Mouse (Mus musculus): ENCODE results near the gene Kif18b.

Gene Kif18b

DNA sequence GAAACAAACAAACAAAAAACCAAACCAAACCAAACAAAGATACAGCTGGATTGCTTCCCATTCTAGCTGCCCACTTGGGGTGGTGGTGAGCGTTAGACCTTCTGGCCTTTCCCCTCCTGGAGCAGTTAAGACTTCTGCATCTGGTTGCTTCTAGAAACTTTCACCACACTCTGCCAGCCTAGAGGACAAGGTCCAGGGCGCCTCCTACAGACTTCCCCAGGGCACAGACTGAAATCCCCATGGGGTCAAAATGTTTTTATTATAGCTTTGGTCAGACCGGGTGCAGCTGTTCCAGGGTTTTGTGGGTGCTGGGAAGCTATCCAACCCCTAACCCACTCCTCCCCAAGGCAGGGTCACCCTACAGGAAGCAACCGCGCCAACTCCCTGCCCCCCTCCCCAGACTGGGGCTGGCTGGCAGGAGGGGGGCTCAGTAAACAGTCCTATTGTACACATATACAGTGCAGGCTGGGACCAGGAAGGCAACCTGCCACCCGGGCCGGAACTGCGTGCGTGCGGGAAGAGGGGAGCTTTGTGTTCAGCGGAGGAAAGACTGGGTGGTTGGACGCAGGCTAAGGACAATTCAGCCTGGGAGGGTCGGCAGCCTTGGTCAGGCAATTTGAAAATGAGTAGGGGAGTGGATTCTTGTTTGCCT is 14.2 kb upstream of the Kif18b start:
- DNase-seq (ENCODE audit: low spot score in 2 of 2): no peak

DNA sequence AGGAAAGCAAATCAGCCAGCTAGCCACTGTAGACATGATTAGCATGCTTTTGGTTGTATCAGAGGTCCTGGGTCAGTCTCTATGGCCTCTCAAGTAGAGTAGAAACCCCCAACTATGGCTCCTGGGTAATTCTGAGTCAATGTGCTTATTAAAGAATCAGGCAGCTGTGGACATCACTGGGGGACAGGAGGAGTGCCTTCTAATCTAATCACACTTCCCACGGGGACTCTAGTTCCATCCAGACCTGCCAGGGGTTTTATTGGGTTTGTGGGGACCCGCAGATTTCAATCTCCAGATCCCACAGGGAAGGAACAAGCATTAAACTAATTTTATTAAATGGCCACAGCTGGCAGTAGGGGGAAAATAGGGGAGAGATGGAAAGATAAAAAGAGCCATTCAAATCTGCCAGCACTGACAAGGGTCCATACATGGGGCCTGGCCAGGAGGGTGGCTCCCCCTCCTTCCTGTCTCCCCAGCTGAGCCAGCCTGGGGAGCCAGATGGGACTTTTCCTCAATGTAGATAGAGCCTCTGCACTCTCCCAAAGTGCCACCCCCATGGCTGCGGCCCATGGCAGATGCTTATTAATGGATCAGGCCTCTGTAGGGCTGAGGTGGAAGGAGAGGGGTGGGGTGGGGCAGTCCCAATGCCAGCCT is 12.7 kb upstream of the Kif18b start:
- DNase-seq (ENCODE audit: low spot score in 2 of 2): no peak

DNA sequence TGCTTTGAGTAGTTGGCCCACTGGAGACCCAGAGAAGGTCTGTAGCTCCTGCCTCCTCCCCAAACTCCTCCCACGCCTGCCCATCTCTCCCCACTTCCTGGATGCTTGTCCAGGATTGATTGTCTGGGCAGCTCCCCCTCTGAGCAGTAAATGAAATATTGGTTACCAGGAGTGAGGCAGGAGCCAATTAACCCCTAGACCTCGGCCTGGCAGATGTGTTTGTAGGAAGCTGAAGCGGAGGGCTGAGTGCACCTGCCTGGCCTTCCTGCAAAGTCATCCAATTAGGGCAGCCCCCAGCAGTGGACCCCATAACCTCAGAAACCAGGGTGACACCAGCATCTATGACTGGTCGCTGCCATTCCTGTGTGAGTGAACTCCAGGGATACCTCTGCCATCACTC is 11.3 kb upstream of the Kif18b start:
- DNase-seq (ENCODE audit: low spot score in 2 of 2): no peak

DNA sequence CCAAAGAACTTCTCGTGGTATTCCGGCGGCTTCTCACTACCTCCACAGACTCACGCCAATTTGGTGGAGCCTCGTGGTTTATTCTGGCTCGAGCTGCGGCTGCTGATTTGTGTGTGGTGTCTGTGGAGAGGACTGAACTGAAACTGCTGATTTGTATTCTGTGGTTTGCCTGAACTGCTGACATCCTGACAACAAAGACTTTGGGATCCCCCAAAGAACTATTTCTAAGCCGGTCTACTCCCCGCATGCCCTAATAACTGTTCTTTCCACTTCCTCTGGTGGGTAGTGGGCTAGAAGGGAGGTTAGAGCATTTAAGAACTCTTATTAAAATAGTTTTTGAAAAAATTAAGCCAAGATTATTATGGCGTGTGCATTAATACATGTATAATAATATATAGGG is 5.7 kb upstream of the Kif18b start:
- DNase-seq (ENCODE audit: low spot score in 2 of 2): no peak

GRCm38 (mm10) chr11:102925351-102925717 is 410 bp upstream of the Kif18b start:
- DNase-seq (ENCODE audit: low spot score in 2 of 2): peak in 1 of 2 experiments; percentile 83

DNA sequence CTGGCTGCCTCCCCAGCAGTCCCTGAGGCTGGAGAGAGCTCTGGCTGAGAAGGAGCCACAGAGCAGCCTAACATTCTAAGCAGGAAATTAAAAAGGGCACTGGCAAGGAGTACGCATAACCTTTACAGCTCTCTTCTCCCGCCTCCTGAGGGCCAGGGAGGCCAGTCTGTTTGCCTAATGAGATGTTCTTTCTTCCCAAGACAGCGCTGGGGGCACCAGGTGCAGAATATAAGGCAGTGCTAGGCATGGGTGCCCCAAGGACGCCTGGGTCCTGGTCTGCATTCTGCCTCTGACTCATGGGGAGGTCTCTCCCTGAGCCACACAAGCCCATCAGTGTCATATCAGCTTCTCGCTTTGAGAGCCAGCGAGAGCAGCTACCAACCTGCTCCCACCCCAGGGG is 3.4 kb downstream of the Kif18b start:
- no peak for DNase-seq (ENCODE audit: low spot score in 2 of 2)

- DNase-seq (ENCODE audit: low spot score in 2 of 2): no peak
Observed at GRCm38 (mm10) chr11:102918077-102918476, 6.8 kb downstream of the Kif18b start.

DNA sequence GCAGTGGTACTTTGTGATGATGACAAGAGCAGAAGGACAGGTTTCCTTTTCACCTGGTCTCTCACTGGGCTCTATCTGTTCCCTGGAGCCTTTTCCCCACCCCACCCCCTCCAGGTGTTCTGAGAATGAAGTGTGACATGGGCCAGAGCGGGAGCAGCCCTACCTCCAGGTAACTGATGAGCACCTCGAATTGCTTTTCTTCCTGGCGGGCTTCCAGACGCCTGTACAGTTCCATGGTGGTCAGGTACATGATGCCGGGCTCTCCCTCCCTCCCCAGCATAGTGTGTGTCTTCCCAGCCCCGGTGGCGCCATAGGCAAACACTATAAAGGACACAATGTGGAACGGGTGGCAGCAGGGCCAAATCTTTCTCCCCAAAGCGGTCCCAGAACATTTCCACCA is 9.5 kb downstream of the Kif18b start:
- DNase-seq (ENCODE audit: low spot score in 2 of 2): no peak

GRCm38 (mm10) chr11:102911376-102911775 is 13.5 kb downstream of the Kif18b start:
- DNase-seq (ENCODE audit: low spot score in 2 of 2): no peak

GRCm38 (mm10) chr11:102903654-102904053 is 21.3 kb downstream of the Kif18b start:
- no peak for DNase-seq (ENCODE audit: low spot score in 2 of 2)

DNA sequence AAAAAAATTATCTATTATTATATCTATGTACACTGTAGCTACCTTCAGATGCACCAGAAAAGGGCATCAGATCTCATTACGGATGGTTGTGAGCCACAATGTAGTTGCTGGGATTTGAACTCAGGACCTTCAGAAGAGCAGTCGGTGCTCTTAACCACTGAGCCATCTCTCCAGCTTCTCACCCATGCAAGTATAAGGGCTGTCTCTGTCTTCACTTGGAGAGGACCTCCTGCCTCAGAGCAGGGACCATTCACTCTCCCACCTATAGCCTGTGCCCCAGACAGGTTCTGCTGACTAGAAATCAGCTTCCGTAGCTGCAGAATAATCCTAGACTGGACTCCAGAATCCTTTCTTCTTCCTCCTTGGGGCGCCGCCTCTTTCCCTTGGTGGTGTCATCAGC is 22.8 kb downstream of the Kif18b start:
- DNase-seq (ENCODE audit: low spot score in 2 of 2): no peak

GRCm38 (mm10) chr11:102901199-102901598 is 23.7 kb downstream of the Kif18b start:
- no peak for DNase-seq (ENCODE audit: low spot score in 2 of 2)

- peak; percentile 71 to 85 for DNase-seq (ENCODE audit: low spot score in 2 of 2)
Observed at GRCm38 (mm10) chr11:102900763-102901162, 24.2 kb downstream of the Kif18b start, which contains the start of gene Gfap. Gene Gfap (minus strand): TSS chr11:102900912.

- DNase-seq (ENCODE audit: low spot score in 2 of 2): no peak
Observed at GRCm38 (mm10) chr11:102898408-102898807, 26.5 kb downstream of the Kif18b start.

DNA sequence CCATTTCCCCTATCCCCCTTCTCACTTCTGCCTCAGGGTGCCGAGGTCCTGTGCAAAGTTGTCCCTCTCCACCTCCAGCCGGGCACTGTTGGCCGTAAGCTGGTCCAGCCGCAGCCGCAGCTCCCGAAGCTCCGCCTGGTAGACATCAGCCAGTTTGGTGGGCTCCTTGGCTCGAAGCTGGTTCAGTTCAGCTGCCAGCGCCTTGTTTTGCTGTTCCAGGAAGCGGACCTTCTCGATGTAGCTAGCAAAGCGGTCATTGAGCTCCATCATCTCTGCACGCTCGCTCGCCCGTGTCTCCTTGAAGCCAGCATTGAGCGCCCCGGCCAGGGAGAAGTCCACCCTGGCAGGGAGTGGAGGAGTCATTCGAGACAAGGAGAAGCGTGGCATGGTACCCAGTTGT is 28.3 kb downstream of the Kif18b start:
- no peak for DNase-seq (ENCODE audit: low spot score in 2 of 2)

GRCm38 (mm10) chr11:102895779-102896178 is 29.1 kb downstream of the Kif18b start:
- peak; percentile 77 to 80 for DNase-seq (ENCODE audit: low spot score in 2 of 2)

- DNase-seq (ENCODE audit: low spot score in 2 of 2): no peak
Observed at GRCm38 (mm10) chr11:102894716-102895115, 30.2 kb downstream of the Kif18b start.

DNA sequence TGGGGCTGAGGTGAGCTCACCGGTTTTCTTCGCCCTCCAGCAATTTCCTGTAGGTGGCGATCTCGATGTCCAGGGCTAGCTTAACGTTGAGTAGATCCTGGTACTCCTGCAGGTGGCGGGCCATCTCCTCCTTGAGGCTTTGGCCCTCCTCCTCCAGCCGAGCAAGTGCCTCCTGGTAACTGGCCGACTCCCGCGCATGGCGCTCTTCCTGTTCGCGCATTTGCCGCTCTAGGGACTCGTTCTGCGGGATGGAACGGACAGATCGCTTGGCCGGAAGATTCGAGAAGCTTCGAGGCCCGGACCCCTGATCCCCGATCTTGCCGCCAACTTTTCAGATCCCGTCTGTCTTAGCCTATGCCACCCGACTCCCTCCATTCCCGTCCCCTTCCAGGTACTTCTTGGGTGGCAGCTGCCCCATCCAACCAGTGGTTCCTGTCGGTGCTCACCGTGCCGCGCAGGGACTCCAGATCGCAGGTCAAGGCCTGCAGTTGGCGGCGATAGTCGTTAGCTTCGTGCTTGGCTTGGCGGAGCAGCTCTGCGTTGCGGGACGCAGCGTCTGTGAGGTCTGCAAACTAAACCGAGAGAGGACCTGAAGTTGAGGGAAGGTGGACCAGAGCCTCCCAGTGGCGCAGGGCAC is 31.8 kb downstream of the Kif18b start:
- DNase-seq (ENCODE audit: low spot score in 2 of 2): peak; percentile 74 to 87

GRCm38 (mm10) chr11:102890096-102890495 is 34.8 kb downstream of the Kif18b start:
- DNase-seq (ENCODE audit: low spot score in 2 of 2): no peak

- no peak for DNase-seq (ENCODE audit: low spot score in 2 of 2)
Observed at GRCm38 (mm10) chr11:102888135-102888534, 36.8 kb downstream of the Kif18b start.

GRCm38 (mm10) chr11:102887433-102887832 is 37.5 kb downstream of the Kif18b start:
- no peak for DNase-seq (ENCODE audit: low spot score in 2 of 2)

DNA sequence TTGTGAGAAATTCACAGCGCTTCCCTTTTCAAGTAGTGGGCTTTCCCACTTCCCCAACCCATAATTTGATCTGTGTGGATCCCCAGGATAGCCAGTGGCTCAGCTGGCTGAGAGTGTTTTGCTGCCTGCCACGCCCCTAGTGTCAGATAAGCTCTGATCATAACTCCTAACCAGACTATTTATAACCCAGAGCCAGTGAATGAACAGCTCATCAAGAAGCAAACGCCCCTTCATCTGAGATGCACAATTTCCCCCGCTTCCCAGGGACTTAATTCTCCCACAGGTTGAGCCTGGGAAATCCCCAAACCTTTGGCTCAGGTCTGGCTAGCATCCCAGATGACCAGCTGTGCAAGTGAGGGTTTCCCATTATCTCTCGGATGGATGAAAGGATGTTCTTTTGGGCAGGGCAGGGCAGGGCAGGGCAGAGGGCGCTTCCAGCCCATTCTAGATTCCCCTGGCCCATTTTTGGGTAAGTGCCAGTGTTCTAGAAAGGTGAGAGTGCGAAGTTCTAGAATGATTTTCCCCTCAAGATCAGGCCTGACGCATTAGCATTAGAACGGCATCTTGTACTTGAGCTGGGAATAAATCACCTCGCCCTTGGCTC is 40.2 kb downstream of the Kif18b start, which contains the start of gene Fam187a:
TSS of gene Fam187a (plus strand) at position 554 of the 604 bp plus-strand sequence.
- DNase-seq (ENCODE audit: low spot score in 2 of 2): no peak
